Mouse (Mus musculus) stomach, embryonic 16.5 days (tissue): Measurements from ENCODE around the gene Dus2. TPM values are rescaled to one million over a fixed set of nuclear protein-coding genes. Genes with fewer than 3 reads are reported as not detected.

Experiments used
- ATAC-seq: fragments of 200-750 bp; cut with Nextera tagmentation; 2 replicates; pipeline ENCODE4 v1.8.0; 2017; ENCODE audit warnings: moderate number of reproducible peaks, moderate TSS enrichment; ENCODE audit not compliant: insufficient read depth, low FRiP score
- H3K27ac ChIP-seq: fragments of 300-500 bp; sonication (generic); 2 replicates; pipeline ENCODE4 v1.5.1; 2014; ENCODE audit warnings: low read length
- H3K27me3 ChIP-seq: fragments of 300-500 bp; sonication (generic); 2 replicates; pipeline ENCODE4 v1.6.1; 2014; ENCODE audit warnings: low read length, control low read depth, mixed read lengths; ENCODE audit not compliant: control insufficient read depth, insufficient read depth
- H3K36me3 ChIP-seq: fragments of 300-500 bp; sonication (generic); 2 replicates; pipeline ENCODE4 v1.6.1; 2014; ENCODE audit warnings: low read length; ENCODE audit not compliant: control insufficient read depth, insufficient read depth
- H3K4me1 ChIP-seq: fragments of 300-500 bp; sonication (generic); 2 replicates; pipeline ENCODE4 v1.6.1; 2014; ENCODE audit warnings: low read length, control low read depth, mixed read lengths; ENCODE audit not compliant: control insufficient read depth, insufficient read depth
- H3K4me2 ChIP-seq: fragments of 300-500 bp; sonication (generic); 2 replicates; pipeline ENCODE4 v1.6.1; 2014; ENCODE audit warnings: low read depth, low read length, mixed read lengths
- H3K4me3 ChIP-seq: fragments of 300-500 bp; sonication (generic); replicated peaks from 2 replicates; pipeline ENCODE4 v1.5.1; 2014; ENCODE audit warnings: mild to moderate bottlenecking, low read length
- H3K9ac ChIP-seq: fragments of 300-500 bp; sonication (generic); 2 replicates; pipeline ENCODE4 v1.6.1; 2014; ENCODE audit warnings: low read length
- H3K9me3 ChIP-seq: fragments of 300-500 bp; sonication (generic); replicated peaks from 2 replicates; pipeline ENCODE4 v1.6.1; 2016; ENCODE audit warnings: low read length, control low read depth; ENCODE audit not compliant: control insufficient read depth
- WGBS: fragments of 180-500 bp; shearing (Covaris S2); extraction: QIAGEN DNeasy Blood & Tissue Kit; methylation state at CpG from one replicate; pipeline ENCODE4 v1.1.7; 2014; 5-methylcytosine and 5-hydroxymethylcytosine counted together
- polyA plus RNA-seq: library from polyadenylated mRNA; unstranded; fragments of >200 nt; fragmentation: Nextera tagmentation; extraction: Ambion mirVana; gene quantifications from 2 replicates; pipeline ENCODE4 v1.2.1, GENCODE M21; 2015

Dus2 gene
- polyA plus RNA-seq, 1 experiment from 2014 or later, result 18.3 TPM

DNA sequence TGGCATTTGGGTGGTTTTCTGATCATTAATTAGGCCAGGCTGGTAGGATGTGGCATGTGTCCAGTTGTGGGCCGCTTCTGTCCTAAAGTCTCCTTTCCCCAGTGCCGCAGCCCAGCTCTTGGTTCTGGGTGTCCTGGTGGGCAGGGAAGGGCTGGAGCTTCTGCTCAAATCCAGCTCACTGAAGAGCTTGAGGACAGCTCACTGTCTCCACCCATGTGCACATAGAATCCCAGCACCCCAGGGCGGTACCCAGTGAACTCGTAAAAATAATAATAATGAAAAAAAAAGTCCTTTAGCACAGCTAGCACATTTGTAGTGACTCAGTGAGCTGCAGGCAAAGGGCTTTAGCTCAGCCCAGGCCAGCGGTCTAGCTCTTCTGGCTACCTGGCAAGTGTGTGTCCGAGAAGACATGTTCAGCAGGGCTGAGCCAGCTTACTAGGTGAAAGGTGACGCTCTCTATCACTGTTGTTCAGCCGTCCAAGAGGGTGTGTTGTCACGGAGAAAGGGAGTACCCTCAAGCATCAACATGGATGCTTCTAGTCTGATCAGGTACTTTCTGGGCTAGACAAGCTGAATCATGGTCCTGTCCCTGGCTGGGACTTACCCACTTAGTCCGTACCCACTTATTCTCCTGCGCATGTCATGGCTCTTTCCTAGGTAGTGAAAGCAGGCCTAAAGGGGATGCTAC lies 55.9 kb downstream of the Dus2 start:
- ATAC-seq, result no peak
- Histone ChIP-seq H3K36me3 (peaks cover 8% of the 10 kb centered on the region; the same call in 1 of the 2 replicates), H3K4me1 (no peaks in the 10 kb centered on the region), H3K9me3 (no peaks in the 10 kb centered on the region), H3K27ac (no peak overlapping the region), H3K9ac (no peak overlapping the region), H3K4me2 (no peak overlapping the region), H3K4me3 (no peak overlapping the region), H3K27me3 (no peaks in the 10 kb centered on the region)
- 92% methylated on average over 11 of the region's 11 CpGs for WGBS

DNA sequence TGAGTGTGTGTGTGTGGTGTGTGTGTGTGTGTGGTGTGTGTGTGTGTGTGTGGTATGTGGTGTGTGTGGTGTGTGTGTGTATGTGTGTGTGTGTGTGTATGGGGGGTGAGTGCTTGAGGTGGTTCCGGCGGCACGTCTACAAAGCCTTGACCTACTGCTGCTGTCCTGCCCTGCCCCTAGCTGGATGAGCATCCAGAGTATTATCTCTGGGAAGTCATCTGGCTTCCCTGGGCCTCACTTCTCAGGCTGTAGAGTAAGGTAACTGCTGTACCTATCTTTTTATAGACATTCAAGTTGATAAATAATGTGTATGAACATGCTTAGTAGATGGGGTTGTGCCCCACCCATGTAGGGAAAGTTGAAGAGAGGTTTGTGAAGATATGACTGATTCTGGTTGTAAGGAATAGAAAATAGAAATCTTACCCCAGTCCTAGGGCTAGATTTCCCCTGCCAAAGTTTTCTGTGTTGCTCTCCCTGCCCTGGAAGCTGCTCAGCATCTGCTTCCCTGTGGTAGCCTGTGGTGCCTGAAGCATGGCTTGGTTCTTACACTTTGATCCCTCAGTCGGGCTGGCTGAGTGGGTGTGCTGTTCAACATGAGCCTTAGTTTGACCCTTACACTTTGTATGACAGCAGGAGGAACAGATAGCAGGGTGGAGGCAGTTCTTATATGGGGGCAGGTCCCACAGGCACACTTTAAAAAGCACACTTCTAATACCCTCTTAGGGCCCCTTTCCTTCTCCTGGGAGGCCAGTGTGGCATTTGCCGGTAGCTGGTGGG lies 56.9 kb downstream of the Dus2 start:
- no peaks in the 10 kb centered on the region for H3K9me3 ChIP-seq
- no peak overlapping the region for H3K4me2 ChIP-seq
- no peak overlapping the region for H3K4me3 ChIP-seq
- no peak for ATAC-seq
- H3K36me3 ChIP-seq, result peaks cover 11% of the 10 kb centered on the region; the same call in 1 of the 2 replicates
- H3K4me1 ChIP-seq, result no peaks in the 10 kb centered on the region
- H3K27me3 ChIP-seq, result no peaks in the 10 kb centered on the region
- H3K9ac ChIP-seq, result no peak overlapping the region
- 80% methylated on average over 5 of the region's 5 CpGs for WGBS
- H3K27ac ChIP-seq, result no peak overlapping the region

DNA sequence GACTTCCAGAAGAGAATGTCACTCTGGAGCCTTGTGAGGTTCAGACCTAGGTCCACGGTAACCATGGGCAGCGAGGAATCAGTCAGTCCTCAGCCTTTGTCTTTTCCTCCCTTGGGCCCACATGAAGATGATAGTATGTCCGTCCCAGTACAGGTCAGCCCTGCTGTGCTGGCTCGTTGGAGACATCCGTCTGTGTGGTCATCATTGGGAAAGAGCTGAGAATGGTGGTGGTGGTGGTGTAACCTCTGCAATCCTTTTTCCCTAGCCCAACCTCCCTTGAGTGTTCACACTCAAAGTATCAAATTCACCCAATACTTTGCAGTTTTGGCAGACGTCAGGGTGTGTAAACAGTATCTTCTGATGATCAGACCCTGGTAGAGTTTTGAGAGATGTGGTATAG lies 58.7 kb downstream of the Dus2 start:
- Histone ChIP-seq H3K4me1 (peaks cover 7% of the 10 kb centered on the region; the same call in 1 of the 2 replicates), H3K9me3 (no peaks in the 10 kb centered on the region), H3K9ac (no peak overlapping the region), H3K36me3 (peaks cover 14% of the 10 kb centered on the region; the same call in 1 of the 2 replicates), H3K4me2 (no peak overlapping the region), H3K27ac (no peak overlapping the region), H3K27me3 (no peaks in the 10 kb centered on the region), H3K4me3 (no peak overlapping the region)
- 89% methylated on average over 6 of the region's 6 CpGs for WGBS
- ATAC-seq, result no peak

DNA sequence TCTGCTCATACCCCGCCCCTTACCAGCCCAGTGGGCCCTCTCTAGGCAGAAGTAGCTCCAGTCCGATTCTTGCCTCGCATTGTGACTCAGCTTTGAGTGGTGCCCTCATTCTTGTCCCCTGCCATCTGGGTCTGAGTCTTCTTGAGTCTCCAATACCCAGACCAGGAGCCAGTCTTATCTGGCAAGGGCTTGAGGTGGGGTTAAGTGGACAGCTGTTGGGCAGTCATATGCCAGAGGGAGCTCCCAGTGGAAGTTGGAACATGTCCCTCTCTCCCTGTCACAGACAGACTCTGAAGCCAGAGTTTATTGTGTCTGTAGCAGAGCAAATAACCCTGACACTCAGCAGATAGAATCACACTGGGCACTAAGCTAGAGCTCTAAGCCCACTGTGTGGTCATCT lies 59.9 kb downstream of the Dus2 start:
- Histone ChIP-seq H3K4me1 (peaks cover 7% of the 10 kb centered on the region; the same call in 1 of the 2 replicates), H3K36me3 (peaks cover 11% of the 10 kb centered on the region; the same call in 1 of the 2 replicates), H3K9ac (no peak overlapping the region), H3K4me2 (no peak overlapping the region), H3K9me3 (no peaks in the 10 kb centered on the region), H3K4me3 (no peak overlapping the region), H3K27me3 (no peaks in the 10 kb centered on the region), H3K27ac (no peak overlapping the region)
- no peak for ATAC-seq
- 82% methylated on average over 3 of the region's 3 CpGs for WGBS

DNA sequence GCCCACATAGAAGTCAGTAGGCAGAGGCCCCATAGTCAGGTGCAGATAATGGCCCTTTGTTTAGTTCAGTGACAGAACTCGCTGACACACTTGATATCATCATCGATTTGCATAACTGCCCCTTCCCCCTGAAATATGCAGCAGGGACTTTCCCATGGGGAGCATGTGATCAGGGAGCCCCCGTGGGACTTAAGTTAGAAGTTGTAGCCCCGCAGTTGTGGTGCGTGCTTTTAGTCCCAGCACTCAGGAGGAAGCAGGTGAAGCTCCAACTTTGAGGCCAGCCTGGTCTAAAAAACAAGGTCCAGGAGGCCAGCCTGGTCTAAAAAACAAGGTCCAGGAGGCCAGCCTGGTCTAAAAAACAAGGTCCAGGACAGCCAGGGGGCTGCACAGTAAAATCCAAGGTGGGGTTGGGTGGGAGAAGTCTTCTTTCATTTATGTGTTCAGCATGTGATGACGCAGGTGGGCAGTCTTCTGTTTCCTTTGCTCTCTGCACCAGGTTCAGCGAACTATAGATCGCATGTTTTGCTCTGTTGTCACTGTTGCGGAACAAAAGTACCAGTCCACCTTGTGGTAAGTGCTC lies 61.5 kb downstream of the Dus2 start:
- no peak overlapping the region for H3K9ac ChIP-seq
- H3K36me3 ChIP-seq, result peaks cover 11% of the 10 kb centered on the region; the same call in 1 of the 2 replicates
- H3K4me1 ChIP-seq, result peaks cover 7% of the 10 kb centered on the region; the same call in 1 of the 2 replicates
- no peak overlapping the region for H3K4me3 ChIP-seq
- no peak overlapping the region for H3K4me2 ChIP-seq
- no peaks in the 10 kb centered on the region for H3K9me3 ChIP-seq
- ATAC-seq, result no peak
- H3K27ac ChIP-seq, result peak overlapping the region; percentile 14; the same call in 1 of the 2 replicates
- no peaks in the 10 kb centered on the region for H3K27me3 ChIP-seq
- 79% methylated on average over 9 of the region's 9 CpGs for WGBS

DNA sequence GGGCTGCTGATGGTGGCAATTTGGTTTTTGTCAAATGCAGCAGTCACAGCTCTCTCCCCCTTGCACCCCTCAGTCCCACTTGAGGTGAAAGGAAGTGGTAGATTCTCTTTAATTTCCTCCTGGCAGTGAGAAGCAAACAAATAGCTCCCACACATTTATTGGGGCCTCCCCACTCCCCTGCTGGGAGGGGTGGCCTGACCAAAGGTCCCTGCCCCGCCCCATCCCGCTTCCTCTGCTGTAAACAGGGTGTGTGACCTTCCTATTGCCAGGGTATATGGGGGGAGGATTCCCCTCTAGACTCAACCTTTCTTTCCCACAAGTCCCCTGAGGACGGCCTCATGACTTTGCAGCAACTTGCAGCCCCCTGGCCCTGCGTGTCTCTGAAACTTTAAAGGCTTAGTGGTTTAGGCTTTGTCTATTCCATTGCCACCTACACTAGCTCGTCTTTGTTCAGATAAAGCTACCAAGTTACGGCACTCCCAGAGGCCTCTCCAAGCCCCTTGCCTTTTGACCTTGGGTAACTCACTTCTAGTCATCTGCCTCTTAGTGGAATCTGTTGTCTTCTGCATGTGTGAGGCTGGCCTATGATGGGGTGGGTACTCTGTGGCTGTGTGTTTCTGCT lies 63.2 kb downstream of the Dus2 start:
- Histone ChIP-seq H3K4me1 (peaks cover 16% of the 10 kb centered on the region), H3K9ac (no peak overlapping the region), H3K27me3 (no peaks in the 10 kb centered on the region), H3K36me3 (peaks cover 11% of the 10 kb centered on the region; the same call in 1 of the 2 replicates), H3K9me3 (no peaks in the 10 kb centered on the region), H3K27ac (peak overlapping the region; percentile 66), H3K4me3 (no peak overlapping the region), H3K4me2 (no peak overlapping the region)
- 40% methylated on average over 6 of the region's 6 CpGs for WGBS
- ATAC-seq, result 0 out of 2 replicates have a peak, but pooled peaks have one; percentile 11

DNA sequence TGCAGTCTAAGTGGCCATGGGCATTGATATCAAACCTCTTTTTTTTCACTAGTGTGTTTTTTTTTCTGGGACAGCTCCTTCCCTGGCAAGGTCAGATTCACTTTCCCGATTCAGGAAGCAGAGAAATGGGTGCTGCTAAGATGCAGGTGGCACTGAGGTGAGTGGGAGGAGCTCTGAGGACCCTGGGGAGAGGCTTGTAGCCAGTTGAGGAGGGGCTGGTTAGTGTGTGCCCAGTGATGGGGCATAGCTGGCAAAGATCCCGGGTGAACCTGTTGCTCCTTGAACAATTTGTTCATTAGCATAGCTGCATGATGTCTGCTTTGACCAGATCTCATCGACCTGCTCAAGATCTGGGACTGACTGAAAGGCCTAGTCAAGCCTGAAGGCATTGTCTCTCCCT lies 63.9 kb downstream of the Dus2 start:
- Histone ChIP-seq H3K9me3 (no peaks in the 10 kb centered on the region), H3K27ac (peak overlapping the region; percentile 66), H3K36me3 (peaks cover 10% of the 10 kb centered on the region; the same call in 1 of the 2 replicates), H3K9ac (no peak overlapping the region), H3K4me1 (peaks cover 16% of the 10 kb centered on the region), H3K4me3 (no peak overlapping the region), H3K4me2 (no peak overlapping the region), H3K27me3 (no peaks in the 10 kb centered on the region)
- ATAC-seq, result no peak
- WGBS, result 68% methylated on average over 3 of the region's 3 CpGs

DNA sequence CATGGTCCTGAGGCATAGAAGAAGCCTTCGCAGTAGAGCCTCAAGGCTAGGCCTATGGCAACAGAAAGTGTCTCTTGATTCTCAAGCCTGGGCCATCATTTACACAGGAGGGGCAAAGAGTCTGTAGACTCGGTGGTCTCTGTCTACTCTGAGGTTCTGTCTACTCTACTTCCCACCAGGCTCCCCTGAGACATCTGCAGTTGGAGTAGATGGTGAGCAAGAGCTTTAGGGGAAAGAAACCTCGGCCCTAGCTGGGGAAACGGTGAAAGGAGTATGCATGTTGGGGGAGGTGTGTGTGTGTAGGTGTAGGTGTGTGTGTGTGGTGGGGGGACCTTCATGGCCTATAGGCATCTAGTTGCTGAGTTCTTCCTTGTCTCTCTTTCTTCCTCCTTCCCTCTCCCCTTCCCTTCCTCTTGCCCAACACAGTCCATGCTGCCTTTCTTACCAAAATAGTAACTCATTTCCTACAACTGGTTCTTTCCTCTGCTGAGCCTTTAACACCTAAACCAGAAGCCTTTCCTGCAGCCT lies 65.4 kb downstream of the Dus2 start:
- H3K36me3 ChIP-seq, result peaks cover 8% of the 10 kb centered on the region; the same call in 1 of the 2 replicates
- H3K4me1 ChIP-seq, result peaks cover 21% of the 10 kb centered on the region
- no peak overlapping the region for H3K27ac ChIP-seq
- H3K4me3 ChIP-seq, result no peak overlapping the region
- no peaks in the 10 kb centered on the region for H3K9me3 ChIP-seq
- H3K4me2 ChIP-seq, result no peak overlapping the region
- H3K27me3 ChIP-seq, result no peaks in the 10 kb centered on the region
- 87% methylated on average over 4 of the region's 4 CpGs for WGBS
- no peak for ATAC-seq
- no peak overlapping the region for H3K9ac ChIP-seq
